Mouse (Mus musculus) adrenal gland, adult 8-10 months (tissue): ENCODE results near the gene Mfsd4b2. TPM values are rescaled to one million over a fixed set of nuclear protein-coding genes. Genes with fewer than 3 reads are reported as not detected.
"Not testable (repeated sequence)": the region's sequence is repeated elsewhere in the genome, so short reads cannot be mapped to it uniquely, and the experiment has no call there.

Experiments
- DNase-seq: peaks from one replicate; pipeline ENCODE4 v3.0.0; 2022
- total RNA-seq, 4 experiments: library from RNA; stranded (reverse); gene quantifications; 2 replicates each; pipeline ENCODE4 v1.2.4; 2022

Gene Mfsd4b2
- total RNA-seq: under 1 TPM; 0.46 to 0.75 (median 0.60) TPM

GRCm38 (mm10) chr10:39926616-39927139 is at the start of gene Mfsd4b2:
Gene Mfsd4b2 (minus strand): TSS chr10:39926923.
- no peak for DNase-seq

GRCm38 (mm10) chr10:39975771-39976170 is 49.0 kb upstream of the Mfsd4b2 start:
- DNase-seq: no peak

- no peak for DNase-seq
Measured at GRCm38 (mm10) chr10:39974982-39975381, 48.3 kb upstream of the Mfsd4b2 start.

- DNase-seq: no peak
Measured at GRCm38 (mm10) chr10:39967512-39967911, 40.8 kb upstream of the Mfsd4b2 start.

- no peak for DNase-seq
Measured at GRCm38 (mm10) chr10:39961906-39962305, 35.2 kb upstream of the Mfsd4b2 start.

- DNase-seq: no peak
Measured at GRCm38 (mm10) chr10:39960441-39960822, 33.7 kb upstream of the Mfsd4b2 start.

- DNase-seq: peak; percentile 97
Measured at GRCm38 (mm10) chr10:39959761-39960440, 33.2 kb upstream of the Mfsd4b2 start, which contains the start of gene Mfsd4b3. Gene Mfsd4b3 (minus strand): TSS chr10:39960153.

GRCm38 (mm10) chr10:39958266-39958665 is 31.5 kb upstream of the Mfsd4b2 start:
- no peak for DNase-seq

GRCm38 (mm10) chr10:39956340-39956878 is 29.7 kb upstream of the Mfsd4b2 start:
- no peak for DNase-seq

- no peak for DNase-seq
Measured at GRCm38 (mm10) chr10:39955163-39955562, 28.4 kb upstream of the Mfsd4b2 start.

- DNase-seq: no peak
Measured at GRCm38 (mm10) chr10:39949377-39949954, 22.7 kb upstream of the Mfsd4b2 start.

- DNase-seq: not testable (repeated sequence)
Measured at GRCm38 (mm10) chr10:39947195-39947594, 20.5 kb upstream of the Mfsd4b2 start.

GRCm38 (mm10) chr10:39936553-39936952 is 9.8 kb upstream of the Mfsd4b2 start:
- DNase-seq: no peak

GRCm38 (mm10) chr10:39924556-39924955 is 2.2 kb downstream of the Mfsd4b2 start:
- not testable (repeated sequence) for DNase-seq

GRCm38 (mm10) chr10:39912616-39913015 is 14.1 kb downstream of the Mfsd4b2 start:
- DNase-seq: no peak

- no peak for DNase-seq
Measured at GRCm38 (mm10) chr10:39908768-39909441, 17.8 kb downstream of the Mfsd4b2 start.

GRCm38 (mm10) chr10:39906799-39907658 is 19.7 kb downstream of the Mfsd4b2 start:
- no peak for DNase-seq

GRCm38 (mm10) chr10:39904191-39904590 is 22.5 kb downstream of the Mfsd4b2 start:
- DNase-seq: no peak

- peak; percentile 80 for DNase-seq
Measured at GRCm38 (mm10) chr10:39898874-39899371, 27.8 kb downstream of the Mfsd4b2 start, which contains the start of gene Mfsd4b4. Gene Mfsd4b4 (minus strand): TSS chr10:39899238.

- DNase-seq: no peak
Measured at GRCm38 (mm10) chr10:39896503-39896902, 30.2 kb downstream of the Mfsd4b2 start.
